Comparison of ENCODE assay signal across 8 mouse cellular contexts in the genomic region with DNA sequence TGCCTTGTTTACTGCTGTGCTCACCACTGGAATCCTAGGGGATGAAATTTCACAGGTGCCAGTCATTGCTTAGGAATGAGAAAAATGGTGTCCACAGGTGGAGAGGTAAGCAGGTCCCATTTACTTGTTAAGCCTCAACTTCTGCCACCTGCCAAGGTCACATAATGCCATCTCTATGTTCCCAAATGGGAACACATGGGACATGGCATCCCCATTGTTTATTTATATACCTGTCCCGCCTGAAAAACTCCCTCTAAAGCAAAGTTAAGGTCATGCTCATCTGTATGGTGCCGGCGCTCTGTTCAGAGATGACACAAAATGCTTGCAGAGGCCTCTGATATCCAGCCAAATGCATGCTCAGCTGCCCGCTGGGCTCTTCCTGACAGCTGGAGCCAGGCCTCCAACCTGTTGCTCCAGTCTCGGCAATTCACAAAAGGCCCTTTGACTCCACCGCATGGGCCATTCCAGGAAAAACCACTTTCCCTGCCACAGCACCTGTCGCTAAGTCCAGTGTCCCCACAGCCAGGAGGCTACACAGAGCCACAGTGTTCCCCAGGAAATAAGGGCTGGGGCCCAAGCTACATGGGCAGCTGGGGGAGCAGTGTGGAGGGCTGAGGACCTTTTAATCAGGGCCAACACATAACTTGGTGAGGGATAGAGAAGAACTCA. TPM values are rescaled to one million over a fixed set of nuclear protein-coding genes. Genes with fewer than 3 reads are reported as not detected.
DNase-seq lines count a peak whose midpoint lies in the region.

No protein-coding gene starts in this region.

- intact Hi-C loops in gastrocnemius, postnatal 14 days (cut with DNase I; ENCODE audit: low total_unique reads) = no loop called here
- intact Hi-C loops in left cerebral cortex, postnatal 14 days (cut with DNase I) = no loop called here

- peak; percentile 52 for DNase-seq in gastrocnemius, postnatal 14 days
- DNase-seq in gastrocnemius, adult 18-20 months (ENCODE audit: low spot score) = no peak
- peak; percentile 30 to 52 for DNase-seq in left cerebral cortex, postnatal 14 days (ENCODE audit: low spot score in 2 of 2)
- DNase-seq in left cerebral cortex, adult 8-10 months (ENCODE audit: low spot score in 2 of 2) = no peak
- peak; percentile 52 for DNase-seq in fat pad, adult 2 months (ENCODE audit: extremely low read depth, low read depth, low spot score)
- peak; percentile 25 for DNase-seq in layer of hippocampus, adult 9-11 months
- DNase-seq in T-cell, adult 2 months (ENCODE audit: low spot score) = no peak
- no peak for DNase-seq in thymus, postnatal 14 days

RNA-seq across cellular contexts. Expression of a gene that starts 13.1 kb away (rescaled TPM):
- 1 to 10 TPM; 6.7 to 8.8 TPM for total RNA-seq in gastrocnemius, postnatal 14 days (2021)
- 1 to 10 TPM; 3.8 to 3.9 TPM for total RNA-seq in gastrocnemius, adult 18-20 months (2021)
- total RNA-seq in left cerebral cortex, postnatal 14 days (2021) = 1 to 10 TPM; 1.7 TPM
- total RNA-seq in left cerebral cortex, adult 8-10 months (2022) = 1 to 10 TPM; 1.4 to 2.0 (median 1.4) TPM

Comparison
In these comparisons a context has a peak if more than half of its experiments do, and no peak if none do; other contexts are left out.
1. DNase-seq: peak in gastrocnemius, postnatal 14 days (single experiment), left cerebral cortex, postnatal 14 days (2 of 2), fat pad, adult 2 months (single experiment) and layer of hippocampus, adult 9-11 months (single experiment); none in gastrocnemius, adult 18-20 months (single experiment), left cerebral cortex, adult 8-10 months (0 of 2), T-cell, adult 2 months (single experiment) and thymus, postnatal 14 days (single experiment).